Mouse (Mus musculus): ENCODE results near the gene Mtfr1l. TPM values are rescaled to one million over a fixed set of nuclear protein-coding genes. Genes with fewer than 3 reads are reported as not detected.

The Mtfr1l gene
- polyA plus RNA-seq, 1 experiment from 2014 or later: 116 TPM

DNA sequence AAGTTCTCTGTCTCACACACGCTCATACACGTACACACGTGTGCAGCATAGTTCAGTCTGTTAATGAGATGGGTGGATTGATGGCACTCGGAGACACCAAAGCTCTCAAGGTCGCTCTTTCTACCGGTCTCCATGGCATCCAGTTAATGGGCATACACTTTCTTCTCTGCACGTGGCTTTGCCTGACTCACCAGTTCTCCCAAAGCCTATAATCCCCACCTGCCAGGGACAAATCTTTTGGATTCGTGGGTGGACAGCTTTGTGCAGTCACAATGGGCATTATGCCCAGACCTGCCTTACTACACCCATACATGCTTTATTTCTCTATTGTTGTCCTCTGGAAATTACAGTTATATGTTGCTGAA lies 582 bp upstream of the Mtfr1l start:
- Histone ChIP-seq H3K27ac (replicated peaks) (peak overlapping the region; percentile 93), H3K4me3 (replicated peaks) (peak overlapping the region; percentile 98), H3K4me1 (peaks cover 26% of the 10 kb centered on the region), H3K27me3 (no peaks in the 10 kb centered on the region), H3K9me3 (replicated peaks) (no peaks in the 10 kb centered on the region), H3K4me2 (replicated peaks) (peak overlapping the region; percentile 95), H3K9ac (peak overlapping the region; percentile 80; the same call in 1 of the 2 replicates), H3K36me3 (peaks cover 38% of the 10 kb centered on the region)
- WGBS: 7% methylated on average over 8 of the region's 8 CpGs
- ATAC-seq (ENCODE audit: insufficient number of reproducible peaks, low FRiP score, low TSS enrichment, low read depth): no peak; the same call in 1 of the 2 replicates

DNA sequence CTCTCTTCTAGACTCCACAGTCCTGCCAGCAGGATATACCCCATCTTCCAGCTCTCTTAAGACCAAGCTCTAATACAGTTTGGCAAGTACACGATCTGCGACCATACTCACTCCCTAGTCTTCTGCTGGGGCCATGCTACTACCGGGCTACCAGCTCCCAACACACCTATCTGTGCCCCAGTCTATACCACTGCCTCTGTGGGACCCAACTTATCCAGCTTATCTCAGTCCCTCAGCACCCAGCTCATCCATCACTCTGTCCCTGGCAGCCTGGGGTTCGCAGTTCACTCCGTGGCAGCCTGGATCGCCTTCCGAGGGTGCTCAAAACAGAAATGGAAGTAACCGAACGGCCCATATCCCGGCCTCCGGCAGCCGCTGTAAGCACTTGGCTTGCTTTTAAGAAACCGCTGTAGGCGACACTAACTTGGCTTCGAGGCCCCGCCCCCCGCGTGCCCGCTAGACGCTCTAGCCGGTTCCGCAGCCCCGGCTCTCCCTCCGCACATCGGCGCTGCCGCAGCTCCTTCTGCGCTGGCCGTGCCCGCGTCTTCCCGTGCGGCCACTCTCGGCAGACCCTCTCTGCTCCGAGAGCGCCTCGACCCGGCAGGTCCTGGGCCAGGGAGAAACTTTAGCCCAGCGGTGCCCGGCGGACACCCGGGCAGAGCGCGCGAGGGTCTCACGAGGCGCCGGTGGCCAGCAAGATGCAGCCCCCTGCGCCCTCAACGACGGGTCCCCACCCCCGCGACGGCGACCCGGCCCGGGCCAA lies 882 bp downstream of the Mtfr1l start:
- peak overlapping the region; percentile 93 for H3K27ac ChIP-seq (replicated peaks)
- under 1% methylated on average over 57 of the region's 57 CpGs for WGBS

DNA sequence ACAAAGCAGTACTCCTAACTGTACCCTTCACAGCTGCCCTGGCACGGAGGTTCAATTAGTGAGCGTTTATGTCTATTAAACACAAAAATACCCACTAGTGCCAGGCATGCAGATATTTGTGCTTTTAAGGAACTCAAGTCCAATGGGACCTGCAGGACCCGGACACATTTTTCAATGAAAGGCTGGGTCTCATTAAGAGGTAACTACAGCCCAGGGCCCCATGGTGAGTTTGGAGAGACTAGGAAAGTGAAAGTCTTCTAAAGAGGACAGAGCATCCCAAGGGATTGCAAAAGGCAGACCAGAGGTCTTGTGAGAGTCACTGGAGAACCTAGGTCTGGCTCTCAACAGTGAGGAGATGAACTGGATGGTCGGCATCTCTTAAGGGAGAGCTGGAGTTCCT lies 1.8 kb downstream of the Mtfr1l start:
- peaks cover 26% of the 10 kb centered on the region for H3K4me1 ChIP-seq
- H3K9me3 ChIP-seq (replicated peaks): no peaks in the 10 kb centered on the region
- H3K4me3 ChIP-seq (replicated peaks): peak overlapping the region; percentile 98; the same call in 1 of the 2 replicates
- H3K9ac ChIP-seq: no peak overlapping the region
- peak overlapping the region; percentile 95 for H3K4me2 ChIP-seq (replicated peaks)
- WGBS: 75% methylated on average over 4 of the region's 4 CpGs
- peaks cover 41% of the 10 kb centered on the region for H3K36me3 ChIP-seq
- no peaks in the 10 kb centered on the region for H3K27me3 ChIP-seq
- no peak overlapping the region for H3K27ac ChIP-seq (replicated peaks)
- no peak for ATAC-seq (ENCODE audit: insufficient number of reproducible peaks, low FRiP score, low TSS enrichment, low read depth)

More for the DNA sequence above, 882 bp downstream of the Mtfr1l start:
- Histone ChIP-seq H3K36me3 (peaks cover 38% of the 10 kb centered on the region), H3K4me2 (replicated peaks) (peak overlapping the region; percentile 95), H3K27me3 (no peaks in the 10 kb centered on the region), H3K4me1 (peaks cover 26% of the 10 kb centered on the region), H3K9me3 (replicated peaks) (no peaks in the 10 kb centered on the region), H3K4me3 (replicated peaks) (peak overlapping the region; percentile 98), H3K9ac (peak overlapping the region; percentile 80)
- ATAC-seq (ENCODE audit: insufficient number of reproducible peaks, low FRiP score, low TSS enrichment, low read depth): no peak

GRCm38 (mm10) chr4:134532928-134533327 lies 2.3 kb downstream of the Mtfr1l start:
- Histone ChIP-seq H3K36me3 (peaks cover 43% of the 10 kb centered on the region), H3K9me3 (replicated peaks) (no peaks in the 10 kb centered on the region), H3K4me1 (peaks cover 26% of the 10 kb centered on the region), H3K27me3 (no peaks in the 10 kb centered on the region), H3K27ac (replicated peaks) (no peak overlapping the region), H3K9ac (no peak overlapping the region), H3K4me3 (replicated peaks) (no peak overlapping the region), H3K4me2 (replicated peaks) (no peak overlapping the region)
- ATAC-seq (ENCODE audit: insufficient number of reproducible peaks, low FRiP score, low TSS enrichment, low read depth): no peak
- 75% methylated on average over 4 of the region's 4 CpGs for WGBS

GRCm38 (mm10) chr4:134526220-134526619 lies 9.0 kb downstream of the Mtfr1l start:
- Histone ChIP-seq H3K36me3 (peaks cover 78% of the 10 kb centered on the region), H3K9me3 (replicated peaks) (no peaks in the 10 kb centered on the region), H3K27me3 (no peaks in the 10 kb centered on the region), H3K4me2 (replicated peaks) (no peak overlapping the region), H3K4me1 (no peaks in the 10 kb centered on the region), H3K27ac (replicated peaks) (no peak overlapping the region), H3K4me3 (replicated peaks) (no peak overlapping the region), H3K9ac (no peak overlapping the region)
- ATAC-seq (ENCODE audit: insufficient number of reproducible peaks, low FRiP score, low TSS enrichment, low read depth): no peak
- 68% methylated on average over 5 of the region's 5 CpGs for WGBS

- 65% methylated on average over 5 of the region's 5 CpGs for WGBS
- no peak overlapping the region for H3K9ac ChIP-seq
- no peak overlapping the region for H3K4me2 ChIP-seq (replicated peaks)
- 0 out of 2 replicates have a peak, but pooled peaks have one; percentile 61 for ATAC-seq (ENCODE audit: insufficient number of reproducible peaks, low FRiP score, low TSS enrichment, low read depth)
- H3K4me1 ChIP-seq: no peaks in the 10 kb centered on the region
- no peak overlapping the region for H3K27ac ChIP-seq (replicated peaks)
- H3K36me3 ChIP-seq: peaks cover 74% of the 10 kb centered on the region
- no peaks in the 10 kb centered on the region for H3K27me3 ChIP-seq
- H3K9me3 ChIP-seq (replicated peaks): no peaks in the 10 kb centered on the region
- no peak overlapping the region for H3K4me3 ChIP-seq (replicated peaks)
These were observed 9.4 kb downstream of the Mtfr1l start for GRCm38 (mm10) chr4:134525806-134526205.

DNA sequence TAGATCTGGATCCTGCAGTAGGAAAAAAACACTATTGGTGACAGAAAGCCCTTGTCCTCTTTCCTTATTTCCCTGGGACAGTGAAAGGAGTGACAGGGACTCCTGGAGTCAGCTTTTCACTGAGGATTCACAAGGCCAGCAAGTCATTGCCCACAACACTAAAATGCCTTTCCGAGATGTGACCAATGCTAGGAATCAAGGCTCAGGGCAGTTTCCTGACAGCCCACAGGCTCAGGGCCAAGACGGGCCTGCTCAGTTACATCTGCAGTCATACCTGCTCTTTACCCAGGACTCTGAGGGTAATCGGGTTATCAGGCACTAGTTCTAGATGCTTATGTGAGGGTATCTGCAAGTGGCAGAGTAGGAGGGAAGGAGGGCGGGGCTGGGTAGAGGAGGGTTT lies 11.7 kb downstream of the Mtfr1l start:
- no peaks in the 10 kb centered on the region for H3K9me3 ChIP-seq (replicated peaks)
- no peak overlapping the region for H3K9ac ChIP-seq
- H3K27me3 ChIP-seq: no peaks in the 10 kb centered on the region
- no peak overlapping the region for H3K4me2 ChIP-seq (replicated peaks)
- H3K36me3 ChIP-seq: peaks cover 50% of the 10 kb centered on the region
- no peak for ATAC-seq (ENCODE audit: insufficient number of reproducible peaks, low FRiP score, low TSS enrichment, low read depth)
- no peak overlapping the region for H3K27ac ChIP-seq (replicated peaks)
- no peaks in the 10 kb centered on the region for H3K4me1 ChIP-seq
- WGBS: 88% methylated on average over 4 of the region's 4 CpGs
- H3K4me3 ChIP-seq (replicated peaks): no peak overlapping the region

DNA sequence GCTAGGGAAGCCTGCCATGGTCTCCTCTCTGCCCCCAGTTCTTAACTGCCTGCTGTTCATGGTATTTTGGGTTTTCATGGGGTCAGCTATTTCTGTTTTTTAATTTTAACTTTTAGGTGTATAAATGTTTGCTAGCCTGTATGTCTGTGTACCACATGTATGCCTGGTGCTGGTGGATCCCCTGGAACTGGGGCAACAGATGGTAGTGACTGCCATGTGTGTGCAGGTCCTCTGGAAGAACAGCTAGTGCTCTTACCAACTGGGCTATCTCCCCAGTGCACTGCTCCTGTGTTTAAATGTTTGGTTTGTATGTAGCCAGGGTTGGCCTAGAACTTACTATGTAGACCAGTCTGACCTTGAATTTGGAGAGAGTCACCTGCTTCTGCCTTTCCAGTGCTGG lies 15.9 kb downstream of the Mtfr1l start:
- ATAC-seq (ENCODE audit: insufficient number of reproducible peaks, low FRiP score, low TSS enrichment, low read depth): no peak
- Histone ChIP-seq H3K27ac (replicated peaks) (no peak overlapping the region), H3K4me2 (replicated peaks) (no peak overlapping the region), H3K36me3 (peaks cover 12% of the 10 kb centered on the region; the same call in 1 of the 2 replicates), H3K4me1 (peaks cover 13% of the 10 kb centered on the region; the same call in 1 of the 2 replicates), H3K9me3 (replicated peaks) (no peaks in the 10 kb centered on the region), H3K4me3 (replicated peaks) (no peak overlapping the region), H3K9ac (no peak overlapping the region), H3K27me3 (no peaks in the 10 kb centered on the region)

- no peak for ATAC-seq (ENCODE audit: insufficient number of reproducible peaks, low FRiP score, low TSS enrichment, low read depth)
- Histone ChIP-seq H3K4me2 (replicated peaks) (no peak overlapping the region), H3K27me3 (no peaks in the 10 kb centered on the region), H3K4me3 (replicated peaks) (no peak overlapping the region), H3K9me3 (replicated peaks) (no peaks in the 10 kb centered on the region), H3K36me3 (peaks cover 5% of the 10 kb centered on the region; the same call in 1 of the 2 replicates), H3K27ac (replicated peaks) (no peak overlapping the region), H3K4me1 (peaks cover 13% of the 10 kb centered on the region; the same call in 1 of the 2 replicates), H3K9ac (no peak overlapping the region)
- WGBS: 82% methylated on average over 4 of the region's 4 CpGs
These were observed 16.6 kb downstream of the Mtfr1l start for GRCm38 (mm10) chr4:134518541-134518940.

GRCm38 (mm10) chr4:134517719-134518118 lies 17.5 kb downstream of the Mtfr1l start:
- 87% methylated on average over 10 of the region's 10 CpGs for WGBS
- peaks cover 3% of the 10 kb centered on the region; the same call in 1 of the 2 replicates for H3K36me3 ChIP-seq
- no peak overlapping the region for H3K9ac ChIP-seq
- H3K9me3 ChIP-seq (replicated peaks): no peaks in the 10 kb centered on the region
- ATAC-seq (ENCODE audit: insufficient number of reproducible peaks, low FRiP score, low TSS enrichment, low read depth): no peak
- H3K4me2 ChIP-seq (replicated peaks): no peak overlapping the region
- no peaks in the 10 kb centered on the region for H3K27me3 ChIP-seq
- peaks cover 18% of the 10 kb centered on the region for H3K4me1 ChIP-seq
- no peak overlapping the region; the same call in 1 of the 2 replicates for H3K27ac ChIP-seq (replicated peaks)
- H3K4me3 ChIP-seq (replicated peaks): no peak overlapping the region

- H3K9ac ChIP-seq: no peak overlapping the region
These were observed 18.2 kb downstream of the Mtfr1l start for GRCm38 (mm10) chr4:134516981-134517380.

More at GRCm38 (mm10) chr4:134516981-134517380, 18.2 kb downstream of the Mtfr1l start:
- ATAC-seq (ENCODE audit: insufficient number of reproducible peaks, low FRiP score, low TSS enrichment, low read depth): no peak
- no peaks in the 10 kb centered on the region for H3K27me3 ChIP-seq
- no peaks in the 10 kb centered on the region for H3K9me3 ChIP-seq (replicated peaks)
- H3K27ac ChIP-seq (replicated peaks): no peak overlapping the region; the same call in 1 of the 2 replicates
- no peak overlapping the region for H3K4me3 ChIP-seq (replicated peaks)
- 62% methylated on average over 8 of the region's 8 CpGs for WGBS
- 0 out of 2 replicates have a peak, but pooled peaks cover 3% of the 10 kb centered on the region for H3K36me3 ChIP-seq
- no peak overlapping the region for H3K4me2 ChIP-seq (replicated peaks)
- peaks cover 22% of the 10 kb centered on the region for H3K4me1 ChIP-seq

All from embryonic facial prominence, embryonic 15.5 days (tissue).